Mouse (Mus musculus) ES-Bruce4 (cell line): ENCODE data around the gene Fhit. TPM values are rescaled to one million over a fixed set of nuclear protein-coding genes. Genes with fewer than 3 reads are reported as not detected.

ENCODE experiments used
- H3K27ac ChIP-seq: 2 replicates; pipeline ENCODE4 v1.5.1; 2012; ENCODE audit warnings: low read length, inconsistent platforms; ENCODE audit not compliant: insufficient read depth
- H3K27me3 ChIP-seq: 2 replicates; pipeline ENCODE4 v1.6.1; 2012; ENCODE audit warnings: mild to moderate bottlenecking, low read length, inconsistent platforms; ENCODE audit not compliant: control insufficient read depth, poor library complexity, insufficient read depth, severe bottlenecking
- H3K36me3 ChIP-seq: 2 replicates; pipeline ENCODE4 v1.6.1; 2012; ENCODE audit warnings: inconsistent platforms, mild to moderate bottlenecking, low read length, moderate library complexity; ENCODE audit not compliant: control insufficient read depth, poor library complexity, insufficient read depth, severe bottlenecking
- H3K4me1 ChIP-seq: one replicate; pipeline ENCODE4 v1.8.1; 2011; ENCODE audit warnings: low read length; ENCODE audit not compliant: control insufficient read depth, insufficient read depth
- H3K4me3 ChIP-seq: 2 replicates; pipeline ENCODE4 v1.5.1; 2011; ENCODE audit warnings: low read depth, mild to moderate bottlenecking, low read length
- H3K9ac ChIP-seq: 2 replicates; pipeline ENCODE4 v1.6.1; 2012; ENCODE audit warnings: low read depth, mild to moderate bottlenecking, inconsistent platforms; ENCODE audit not compliant: poor library complexity, severe bottlenecking
- H3K9me3 ChIP-seq: replicated peaks from 2 replicates; pipeline ENCODE4 v1.6.1; 2012; ENCODE audit warnings: mild to moderate bottlenecking, low read length, inconsistent platforms; ENCODE audit not compliant: control insufficient read depth, poor library complexity, insufficient read depth, severe bottlenecking
- CTCF ChIP-seq: IDR thresholded peaks from one replicate; pipeline ENCODE4 v1.8.1; 2011; ENCODE audit warnings: low read depth, low read length
- EP300 ChIP-seq: IDR thresholded peaks from 2 replicates; pipeline ENCODE4 v1.6.1; 2011; ENCODE audit warnings: low read depth, low read length; ENCODE audit not compliant: insufficient read depth
- POLR2A ChIP-seq: IDR thresholded peaks from one replicate; pipeline ENCODE4 v1.8.1; 2011; ENCODE audit warnings: low read length; ENCODE audit not compliant: insufficient read depth
- polyA plus RNA-seq: library from polyadenylated mRNA; stranded (reverse); fragments of >200 nt; gene quantifications from 2 replicates; pipeline ENCODE4 v1.2.4, GENCODE M21; 2011; ENCODE audit warnings: low read depth; ENCODE audit not compliant: missing spikeins, insufficient read depth, insufficient read length

The Fhit gene
- polyA plus RNA-seq, 1 experiment: not detected

DNA sequence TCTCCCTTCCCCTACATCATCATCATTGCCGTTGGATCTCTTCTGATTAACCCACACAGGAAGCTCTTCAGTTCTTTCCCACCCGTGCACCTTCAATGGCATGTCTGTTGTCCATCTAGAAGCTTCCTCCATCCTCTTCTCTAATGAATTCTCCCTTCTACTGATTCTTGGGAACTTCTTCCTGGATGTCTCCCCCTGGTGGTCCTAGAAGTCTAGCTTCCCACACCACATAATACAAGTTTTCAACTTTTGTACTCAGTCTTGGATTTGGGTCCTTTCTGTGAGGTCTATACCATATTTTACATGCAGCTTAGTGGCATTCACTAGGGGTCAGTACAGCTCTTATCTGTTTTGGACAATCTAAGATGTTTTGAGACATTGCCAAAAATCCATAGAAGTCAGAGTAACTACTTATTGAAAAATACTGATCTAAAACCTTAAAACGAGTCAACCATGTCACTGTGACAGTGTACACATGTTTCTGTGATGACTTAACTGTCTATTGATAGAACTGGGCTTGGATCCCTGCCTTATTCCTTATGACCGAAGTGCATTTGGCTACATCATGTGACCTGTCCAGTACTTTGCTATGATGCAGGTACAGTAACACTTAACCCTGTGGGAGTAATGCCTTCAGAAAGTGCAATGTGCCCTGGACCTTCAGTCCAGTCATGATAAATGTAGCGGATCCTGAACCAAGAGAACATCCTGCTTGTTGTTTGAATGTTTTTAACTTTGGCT lies 1141.3 kb downstream of the Fhit start:
- Histone ChIP-seq H3K9me3 (no peaks in the 10 kb centered on the region), H3K36me3 (no peaks in the 10 kb centered on the region), H3K4me3 (no peak overlapping the region), H3K27ac (no peak overlapping the region), H3K4me1 (no peaks in the 10 kb centered on the region), H3K27me3 (no peaks in the 10 kb centered on the region), H3K9ac (no peak overlapping the region)
- TF ChIP-seq CTCF: no peak
- TF ChIP-seq POLR2A: no peak
- TF ChIP-seq EP300: no peak

DNA sequence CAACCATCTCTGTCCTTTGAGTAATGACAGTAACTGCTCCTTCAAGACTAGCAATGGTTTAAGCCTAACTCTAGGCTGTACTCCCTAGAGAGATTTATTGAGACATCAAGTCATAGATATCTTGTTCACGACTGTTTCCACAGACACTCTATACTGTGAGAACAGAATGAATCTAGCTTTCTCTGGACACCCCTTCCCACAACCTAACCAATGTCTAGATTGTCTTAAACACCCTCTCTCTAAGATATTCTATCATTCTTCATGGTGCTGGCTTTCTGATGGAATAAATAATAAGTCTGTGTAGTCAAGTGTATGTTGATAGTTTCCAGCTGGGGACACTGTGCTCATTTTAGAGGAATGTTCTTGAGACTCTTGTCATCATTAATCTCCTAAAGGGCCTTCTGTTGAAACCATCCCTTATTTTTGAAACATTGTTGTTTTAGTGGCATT lies 1148.0 kb downstream of the Fhit start:
- Histone ChIP-seq H3K27me3 (no peaks in the 10 kb centered on the region; the same call in 1 of the 2 replicates), H3K9me3 (no peaks in the 10 kb centered on the region), H3K36me3 (no peaks in the 10 kb centered on the region), H3K27ac (no peak overlapping the region), H3K9ac (no peak overlapping the region), H3K4me1 (no peaks in the 10 kb centered on the region), H3K4me3 (no peak overlapping the region)
- TF ChIP-seq POLR2A (no peak), CTCF (no peak), EP300 (no peak)

DNA sequence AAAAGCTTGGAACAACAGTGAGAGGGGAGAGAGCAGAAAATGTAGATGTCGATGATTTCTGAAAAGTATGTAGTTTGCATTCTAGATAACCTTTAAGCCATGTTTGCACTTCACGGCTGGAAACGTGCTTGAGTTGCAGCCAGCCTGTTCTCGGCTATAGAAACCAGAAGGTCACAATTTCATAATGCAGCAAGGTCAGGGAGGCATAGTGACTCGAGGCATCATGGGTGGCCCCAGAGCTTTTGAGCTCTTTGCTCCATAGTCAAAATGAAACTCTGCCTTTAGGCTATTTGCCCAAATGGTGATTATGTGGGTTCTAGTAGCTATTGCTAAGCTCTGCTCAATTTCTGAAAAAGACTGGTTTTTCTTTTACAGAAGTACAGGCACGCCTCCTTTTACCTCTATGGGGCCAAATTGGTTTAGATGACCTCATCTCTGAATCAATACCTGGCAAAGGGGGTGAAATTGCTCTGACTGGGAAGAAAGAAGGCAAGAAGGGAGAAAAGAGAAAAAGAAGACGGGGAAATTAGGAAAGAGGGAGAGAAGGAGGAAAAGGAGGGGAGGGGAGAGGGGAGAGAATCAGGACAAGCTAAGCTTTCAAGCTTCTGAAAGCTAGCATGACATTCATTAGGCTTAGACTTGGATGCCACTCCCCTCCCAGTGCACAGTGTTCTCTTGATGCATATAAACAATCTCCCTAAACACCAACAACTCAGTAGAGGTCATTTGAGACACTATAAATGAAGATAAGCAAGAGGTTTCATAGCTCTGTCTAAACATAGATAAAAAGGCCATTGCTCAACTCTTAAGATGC lies 1148.6 kb downstream of the Fhit start:
- Histone ChIP-seq H3K36me3 (no peaks in the 10 kb centered on the region), H3K4me3 (no peak overlapping the region), H3K9ac (no peak overlapping the region), H3K27me3 (no peaks in the 10 kb centered on the region; the same call in 1 of the 2 replicates), H3K4me1 (no peaks in the 10 kb centered on the region), H3K9me3 (no peaks in the 10 kb centered on the region), H3K27ac (no peak overlapping the region)
- TF ChIP-seq EP300 (no peak), POLR2A (no peak), CTCF (no peak)

DNA sequence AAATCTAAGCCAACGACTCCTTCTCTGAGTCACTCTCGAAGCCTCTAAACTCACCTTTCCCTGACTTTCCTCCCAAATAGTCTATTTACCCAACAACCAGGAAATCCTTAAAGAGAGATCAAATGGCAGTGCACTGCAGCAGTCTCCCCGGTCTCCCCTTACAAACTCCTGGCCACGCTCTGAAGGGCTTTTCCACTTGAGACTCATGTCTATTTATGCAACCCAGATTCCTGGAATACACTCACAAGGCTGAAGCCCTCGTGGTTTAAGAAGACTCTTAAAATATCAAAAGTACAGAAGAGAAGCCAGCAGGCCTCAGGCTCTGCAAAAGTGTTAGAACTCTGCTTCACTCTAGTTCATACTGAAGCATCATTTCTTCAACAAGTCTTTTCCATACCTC lies 1155.6 kb downstream of the Fhit start:
- Histone ChIP-seq H3K27ac (no peak overlapping the region), H3K9me3 (no peaks in the 10 kb centered on the region), H3K4me3 (no peak overlapping the region), H3K9ac (no peak overlapping the region), H3K27me3 (no peaks in the 10 kb centered on the region; the same call in 1 of the 2 replicates), H3K36me3 (no peaks in the 10 kb centered on the region), H3K4me1 (no peaks in the 10 kb centered on the region)
- TF ChIP-seq EP300 (no peak), POLR2A (no peak), CTCF (no peak)

DNA sequence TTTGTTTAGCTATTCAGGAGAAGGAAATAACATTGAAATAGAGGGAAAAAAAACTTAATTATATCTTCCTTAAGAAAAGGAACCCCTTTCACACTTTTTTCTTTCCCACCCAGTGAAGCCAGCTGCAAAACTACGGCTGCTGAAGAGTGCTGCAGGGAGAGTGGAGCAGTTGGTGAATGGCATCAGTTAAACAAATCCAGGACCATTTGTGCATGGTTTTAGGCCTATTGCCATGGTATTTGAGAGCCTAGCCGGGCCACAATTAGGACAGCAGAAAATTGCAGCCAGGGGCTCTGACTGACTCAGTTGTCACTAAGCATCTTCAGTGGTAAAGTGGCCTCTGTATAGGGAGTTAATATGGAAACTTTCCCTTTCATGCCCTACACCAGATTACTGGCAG lies 1158.0 kb downstream of the Fhit start:
- Histone ChIP-seq H3K9ac (no peak overlapping the region), H3K4me3 (no peak overlapping the region), H3K9me3 (no peaks in the 10 kb centered on the region), H3K27ac (no peak overlapping the region), H3K4me1 (no peaks in the 10 kb centered on the region), H3K27me3 (no peaks in the 10 kb centered on the region), H3K36me3 (no peaks in the 10 kb centered on the region)
- no peak for TF ChIP-seq CTCF
- no peak for TF ChIP-seq POLR2A
- no peak for TF ChIP-seq EP300

DNA sequence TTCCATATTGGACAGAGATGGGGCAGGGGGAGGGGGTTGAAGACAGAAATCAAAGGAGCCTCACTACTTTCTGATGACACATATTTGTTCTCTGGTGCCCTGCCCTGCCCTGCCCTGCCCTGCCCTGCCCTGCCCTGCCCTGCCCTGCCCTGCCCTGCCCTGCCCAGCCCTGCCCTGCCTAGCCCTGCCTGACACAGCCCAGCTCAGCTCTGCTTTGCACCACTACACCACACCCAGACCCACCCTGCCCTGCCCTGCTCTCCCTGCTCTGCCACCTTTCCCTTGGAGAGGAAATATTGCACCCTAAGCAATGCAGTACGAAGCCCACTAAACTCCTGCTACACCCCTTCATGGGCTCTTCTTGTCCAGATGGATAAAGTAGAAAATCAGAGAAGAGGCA lies 1171.2 kb downstream of the Fhit start:
- TF ChIP-seq EP300 (no peak), POLR2A (no peak), CTCF (no peak)
- no peaks in the 10 kb centered on the region for H3K9me3 ChIP-seq
- no peak overlapping the region for H3K4me3 ChIP-seq
- H3K4me1 ChIP-seq: no peaks in the 10 kb centered on the region
- no peak overlapping the region for H3K9ac ChIP-seq
- no peak overlapping the region for H3K27ac ChIP-seq
- no peaks in the 10 kb centered on the region for H3K27me3 ChIP-seq
- H3K36me3 ChIP-seq: no peaks in the 10 kb centered on the region
